In the genomic region with DNA sequence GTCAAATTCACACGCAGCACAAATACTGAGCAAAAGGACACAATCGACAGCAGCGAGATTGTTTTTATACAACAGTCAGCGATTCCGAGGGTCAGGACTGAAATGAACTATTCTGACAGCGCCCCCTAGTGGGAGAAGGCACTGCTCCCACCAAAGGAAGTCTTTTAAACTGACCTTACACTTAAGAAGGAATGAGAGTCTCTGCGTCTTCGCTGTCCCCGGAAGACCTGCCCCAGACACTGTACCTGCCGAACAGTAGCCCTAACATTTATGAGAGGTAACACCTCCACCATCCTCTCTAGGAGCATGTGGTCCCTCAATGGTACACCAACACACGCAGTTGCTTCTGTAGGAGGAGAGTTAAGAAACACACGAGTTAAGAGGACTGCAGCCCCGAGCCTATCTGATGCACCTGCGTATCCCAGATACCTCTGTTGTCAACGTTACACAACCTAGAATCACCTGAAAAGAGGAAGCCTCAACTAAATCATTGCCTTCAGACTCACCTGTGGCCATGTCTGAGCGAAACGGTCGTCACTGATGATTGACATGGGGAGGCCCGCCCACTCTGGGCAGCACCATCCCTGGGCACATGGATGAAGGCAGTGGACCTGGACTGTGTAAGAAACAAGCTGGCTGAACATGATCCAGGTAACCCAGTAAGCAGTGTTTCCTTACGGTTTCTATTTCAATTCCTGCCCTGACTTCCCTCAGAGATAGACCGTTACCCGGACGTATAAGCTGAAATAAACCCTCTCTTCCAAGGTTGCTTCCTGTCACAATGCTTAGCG, we compare ENCODE assay signal across 8 mouse cellular contexts.
DNase-seq lines count a peak whose midpoint lies in the region; ATAC-seq lines count a peak whose summit lies in the region.

No protein-coding gene starts in this region.

- no peaks in the 10 kb centered on the region for H3K27me3 ChIP-seq in liver, embryonic 11.5 days (replicated peaks; ENCODE audit: control insufficient read depth, insufficient read depth, low read length)

- H3K4me1 ChIP-seq in liver, embryonic 11.5 days (replicated peaks; ENCODE audit: control insufficient read depth, insufficient read depth, low read length), result no peaks in the 10 kb centered on the region; the same call in 1 of the 2 replicates

- 56% methylated on average over 24 of the region's 24 CpGs for WGBS in liver, embryonic 11.5 days

- no peak overlapping the region for H3K4me3 ChIP-seq in liver, embryonic 11.5 days (ENCODE audit: low read depth, low read length)

- no peaks in the 10 kb centered on the region for H3K36me3 ChIP-seq in liver, embryonic 11.5 days (ENCODE audit: control insufficient read depth, insufficient read depth, low read length)

- H3K27ac ChIP-seq in liver, embryonic 11.5 days (ENCODE audit: low read depth, low read length), result no peak overlapping the region

- no peak overlapping the region for H3K9ac ChIP-seq in liver, embryonic 11.5 days (ENCODE audit: low read depth, low read length)

- H3K9me3 ChIP-seq in liver, embryonic 11.5 days (ENCODE audit: control insufficient read depth, low read length), result no peaks in the 10 kb centered on the region

- H3K4me2 ChIP-seq in liver, embryonic 11.5 days, result no peak overlapping the region

- DNase-seq in 3T3-L1 (ENCODE audit: low read depth, low spot score), result peak; percentile 88
- peak; percentile 49 for DNase-seq in adrenal gland, adult 8-10 months
- DNase-seq in embryo, embryonic 11 days, result peak; percentile 91
- peak; percentile 70 to 84 for DNase-seq in gastrocnemius, postnatal 4 days (ENCODE audit: low spot score in 2 of 2)
- DNase-seq in kidney, postnatal 10 days, result peak; percentile 91
- DNase-seq in liver, embryonic 11.5 days (ENCODE audit: low spot score), result peak; percentile 73
- DNase-seq in neural tube, embryonic 10.5 days (ENCODE audit: extremely low spot score, low spot score), result peak; percentile 83
- DNase-seq in telencephalon, adult 2 months (ENCODE audit: low read depth, low spot score), result peak; percentile 85

- ATAC-seq in liver, embryonic 11.5 days (replicated peaks; ENCODE audit: low FRiP score), result peak; percentile 38; the same call in 1 of the 2 replicates
